Mouse (Mus musculus): Measurements from ENCODE around the gene Slc25a51. TPM values are rescaled to one million over a fixed set of nuclear protein-coding genes. Genes with fewer than 3 reads are reported as not detected.
A peak's percentile ranks its signal among the peaks of the same experiment; 100 is the strongest.

The Slc25a51 gene
- polyA plus RNA-seq, 1 experiment from 2014 or later = 59.4 TPM

GRCm38 (mm10) chr4:45406397-45406796, 2.2 kb downstream of the Slc25a51 start:
- peak; percentile 51 for DNase-seq (ENCODE audit: low spot score)
- no peak for ATAC-seq
- no peaks in the 10 kb centered on the region for H3K27me3 ChIP-seq (replicated peaks; ENCODE audit: insufficient read depth, low read length)
- no peak overlapping the region for H3K4me3 ChIP-seq (ENCODE audit: low read depth, low read length)
- 0 out of 2 replicates have a peak, but pooled peaks cover 7% of the 10 kb centered on the region for H3K4me1 ChIP-seq (ENCODE audit: insufficient read depth, low read depth, low read length)
- no peaks in the 10 kb centered on the region for H3K9me3 ChIP-seq (ENCODE audit: low read length)
- H3K27ac ChIP-seq (ENCODE audit: low read length) = no peak overlapping the region
- no peak overlapping the region; the same call in 1 of the 2 replicates for H3K9ac ChIP-seq (replicated peaks; ENCODE audit: low read depth)
- H3K36me3 ChIP-seq (ENCODE audit: insufficient read depth, low read length) = 0 out of 2 replicates have a peak, but pooled peaks cover 4% of the 10 kb centered on the region
- TF ChIP-seq EP300 (IDR thresholded peaks at IDR 0.05) (no peak), CTCF (IDR thresholded peaks at IDR 0.05) (no peak)
- whole genome bisulfite sequencing = 68% methylated on average over 7 of the region's 7 CpGs
- H3K4me2 ChIP-seq (replicated peaks; ENCODE audit: low read depth, low read length) = peak overlapping the region; percentile 63

GRCm38 (mm10) chr4:45405315-45405714, 3.3 kb downstream of the Slc25a51 start:
- Histone ChIP-seq H3K27ac (ENCODE audit: low read length) (no peak overlapping the region), H3K4me3 (ENCODE audit: low read depth, low read length) (no peak overlapping the region), H3K36me3 (ENCODE audit: insufficient read depth, low read length) (0 out of 2 replicates have a peak, but pooled peaks cover 4% of the 10 kb centered on the region), H3K9ac (replicated peaks; ENCODE audit: low read depth) (no peak overlapping the region), H3K4me1 (ENCODE audit: insufficient read depth, low read depth, low read length) (0 out of 2 replicates have a peak, but pooled peaks cover 7% of the 10 kb centered on the region), H3K27me3 (replicated peaks; ENCODE audit: insufficient read depth, low read length) (no peaks in the 10 kb centered on the region), H3K9me3 (ENCODE audit: low read length) (no peaks in the 10 kb centered on the region), H3K4me2 (replicated peaks; ENCODE audit: low read depth, low read length) (no peak overlapping the region)
- ATAC-seq = no peak
- no peak for DNase-seq (ENCODE audit: low spot score)
- WGBS = 59% methylated on average over 7 of the region's 7 CpGs
- no peak for TF ChIP-seq CTCF (IDR thresholded peaks at IDR 0.05)
- TF ChIP-seq EP300 (IDR thresholded peaks at IDR 0.05) = no peak

GRCm38 (mm10) chr4:45404086-45404485, 4.5 kb downstream of the Slc25a51 start:
- DNase-seq (ENCODE audit: low spot score) = no peak
- TF ChIP-seq CTCF (IDR thresholded peaks at IDR 0.05) (no peak), EP300 (IDR thresholded peaks at IDR 0.05) (no peak)
- Histone ChIP-seq H3K4me2 (replicated peaks; ENCODE audit: low read depth, low read length) (no peak overlapping the region), H3K9ac (replicated peaks; ENCODE audit: low read depth) (no peak overlapping the region), H3K27ac (ENCODE audit: low read length) (no peak overlapping the region), H3K4me3 (ENCODE audit: low read depth, low read length) (no peak overlapping the region), H3K36me3 (ENCODE audit: insufficient read depth, low read length) (peaks cover 11% of the 10 kb centered on the region), H3K9me3 (ENCODE audit: low read length) (no peaks in the 10 kb centered on the region), H3K27me3 (replicated peaks; ENCODE audit: insufficient read depth, low read length) (no peaks in the 10 kb centered on the region), H3K4me1 (ENCODE audit: insufficient read depth, low read depth, low read length) (0 out of 2 replicates have a peak, but pooled peaks cover 7% of the 10 kb centered on the region)
- ATAC-seq = no peak
- 91% methylated on average over 7 of the region's 7 CpGs for WGBS

GRCm38 (mm10) chr4:45403499-45403878, 5.1 kb downstream of the Slc25a51 start:
- Histone ChIP-seq H3K9me3 (ENCODE audit: low read length) (no peaks in the 10 kb centered on the region), H3K4me2 (replicated peaks; ENCODE audit: low read depth, low read length) (no peak overlapping the region), H3K9ac (replicated peaks; ENCODE audit: low read depth) (no peak overlapping the region), H3K27ac (ENCODE audit: low read length) (0 out of 2 replicates have a peak overlapping the region, but pooled peaks have one; percentile 4), H3K27me3 (replicated peaks; ENCODE audit: insufficient read depth, low read length) (no peaks in the 10 kb centered on the region), H3K4me3 (ENCODE audit: low read depth, low read length) (no peak overlapping the region), H3K36me3 (ENCODE audit: insufficient read depth, low read length) (peaks cover 13% of the 10 kb centered on the region), H3K4me1 (ENCODE audit: insufficient read depth, low read depth, low read length) (0 out of 2 replicates have a peak, but pooled peaks cover 7% of the 10 kb centered on the region)
- ATAC-seq (no peak), DNase-seq (ENCODE audit: low spot score) (peak; percentile 67)
- TF ChIP-seq CTCF (IDR thresholded peaks at IDR 0.05) (no peak), EP300 (IDR thresholded peaks at IDR 0.05) (no peak)
- WGBS = 59% methylated on average over 7 of the region's 7 CpGs

GRCm38 (mm10) chr4:45402878-45403498, 5.6 kb downstream of the Slc25a51 start:
- Histone ChIP-seq H3K9ac (replicated peaks; ENCODE audit: low read depth) (no peak overlapping the region), H3K4me2 (replicated peaks; ENCODE audit: low read depth, low read length) (no peak overlapping the region), H3K27ac (ENCODE audit: low read length) (0 out of 2 replicates have a peak overlapping the region, but pooled peaks have one; percentile 4), H3K4me1 (ENCODE audit: insufficient read depth, low read depth, low read length) (0 out of 2 replicates have a peak, but pooled peaks cover 7% of the 10 kb centered on the region), H3K4me3 (ENCODE audit: low read depth, low read length) (no peak overlapping the region), H3K27me3 (replicated peaks; ENCODE audit: insufficient read depth, low read length) (no peaks in the 10 kb centered on the region), H3K36me3 (ENCODE audit: insufficient read depth, low read length) (peaks cover 13% of the 10 kb centered on the region), H3K9me3 (ENCODE audit: low read length) (no peaks in the 10 kb centered on the region)
- peak; percentile 53 for DNase-seq (ENCODE audit: low spot score)
- WGBS = 45% methylated on average over 7 of the region's 7 CpGs
- ATAC-seq = peak; percentile 48
- TF ChIP-seq EP300 (IDR thresholded peaks at IDR 0.05) = no peak
- TF ChIP-seq CTCF (IDR thresholded peaks at IDR 0.05) = no peak

- TF ChIP-seq CTCF (IDR thresholded peaks at IDR 0.05) (no peak), EP300 (IDR thresholded peaks at IDR 0.05) (no peak)
- ATAC-seq (no peak), DNase-seq (ENCODE audit: low spot score) (no peak)
- H3K9me3 ChIP-seq (ENCODE audit: low read length) = no peaks in the 10 kb centered on the region
- H3K36me3 ChIP-seq (ENCODE audit: insufficient read depth, low read length) = peaks cover 13% of the 10 kb centered on the region
- H3K27me3 ChIP-seq (replicated peaks; ENCODE audit: insufficient read depth, low read length) = no peaks in the 10 kb centered on the region
- no peak overlapping the region for H3K9ac ChIP-seq (replicated peaks; ENCODE audit: low read depth)
- 0 out of 2 replicates have a peak, but pooled peaks cover 7% of the 10 kb centered on the region for H3K4me1 ChIP-seq (ENCODE audit: insufficient read depth, low read depth, low read length)
- WGBS = 70% methylated on average over 4 of the region's 4 CpGs
- H3K4me3 ChIP-seq (ENCODE audit: low read depth, low read length) = no peak overlapping the region
- H3K27ac ChIP-seq (ENCODE audit: low read length) = no peak overlapping the region
- H3K4me2 ChIP-seq (replicated peaks; ENCODE audit: low read depth, low read length) = no peak overlapping the region
These were observed 6.3 kb downstream of the Slc25a51 start for GRCm38 (mm10) chr4:45402281-45402680.

All from lung, postnatal 0 days (tissue).